Mouse (Mus musculus) cerebellum, adult 18-20 months (tissue): Measurements from ENCODE around the gene Btbd11.
A peak's percentile ranks its signal among the peaks of the same experiment; 100 is the strongest.

Experiments used
- DNase-seq, 2 experiments: peaks; one replicate each; pipeline ENCODE4 v3.0.0; 2021

Btbd11 gene

DNA sequence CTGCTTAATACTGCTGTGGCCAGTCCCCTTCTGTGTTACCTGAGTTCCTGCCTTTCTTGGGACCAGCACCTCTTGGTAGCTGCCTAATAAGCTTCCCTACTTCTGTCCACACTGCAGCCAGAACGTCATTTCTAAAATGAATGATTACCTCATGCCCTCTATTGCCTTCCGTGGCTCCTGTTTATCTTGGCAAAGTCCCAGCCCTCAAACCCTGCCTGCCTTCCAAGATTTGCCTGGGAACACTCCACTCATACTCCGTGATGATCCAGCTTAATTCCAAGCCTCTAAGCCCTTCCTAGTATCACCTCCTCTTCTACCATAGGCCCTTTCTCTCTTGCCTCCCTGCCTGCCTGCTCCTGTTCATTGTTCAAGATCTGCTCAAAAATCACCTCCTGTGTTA lies 94.5 kb downstream of the Btbd11 start:
- peak in 1 of 2 experiments; percentile 18 for DNase-seq

DNA sequence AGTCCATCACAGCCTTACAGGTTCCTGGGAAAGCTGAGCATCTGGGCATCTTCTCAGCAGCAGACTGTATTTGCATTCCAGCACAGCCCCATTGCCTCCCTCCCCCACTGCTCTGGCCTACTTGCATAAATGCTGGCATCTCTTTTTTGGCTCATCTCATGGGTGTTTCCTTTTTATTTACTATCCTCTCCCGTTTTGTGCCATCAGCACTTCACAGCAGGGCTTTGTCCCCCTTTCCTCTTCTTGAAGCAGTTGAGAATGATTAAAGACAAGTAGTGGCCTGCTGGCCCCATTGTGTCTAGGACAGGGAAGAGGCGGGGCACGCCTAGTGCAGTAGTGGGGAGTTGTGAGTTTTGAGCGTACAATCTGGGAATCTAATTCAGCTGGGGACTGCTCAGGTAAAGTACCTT lies 95.5 kb downstream of the Btbd11 start:
- DNase-seq: peak in 1 of 2 experiments; percentile 17

DNA sequence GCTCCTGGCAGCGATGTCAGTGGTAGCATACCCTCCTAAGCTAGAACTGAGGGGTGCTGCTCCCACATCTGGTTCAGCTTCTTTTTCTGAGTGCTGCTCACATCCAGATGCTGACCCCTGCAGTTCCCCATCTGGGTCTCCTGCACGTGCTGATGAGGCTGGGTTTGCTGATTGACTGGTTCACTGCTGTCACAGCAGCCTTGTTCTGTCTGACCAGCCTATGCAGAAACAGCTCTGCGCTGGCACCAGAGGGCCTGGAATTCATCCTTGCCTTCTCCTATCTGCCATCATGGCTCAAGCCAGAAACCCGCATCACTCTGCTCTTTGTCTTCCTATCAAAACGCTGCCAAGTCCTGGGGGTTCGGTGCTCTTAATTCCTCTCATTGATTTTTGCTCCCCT lies 95.9 kb downstream of the Btbd11 start:
- no peak for DNase-seq

DNA sequence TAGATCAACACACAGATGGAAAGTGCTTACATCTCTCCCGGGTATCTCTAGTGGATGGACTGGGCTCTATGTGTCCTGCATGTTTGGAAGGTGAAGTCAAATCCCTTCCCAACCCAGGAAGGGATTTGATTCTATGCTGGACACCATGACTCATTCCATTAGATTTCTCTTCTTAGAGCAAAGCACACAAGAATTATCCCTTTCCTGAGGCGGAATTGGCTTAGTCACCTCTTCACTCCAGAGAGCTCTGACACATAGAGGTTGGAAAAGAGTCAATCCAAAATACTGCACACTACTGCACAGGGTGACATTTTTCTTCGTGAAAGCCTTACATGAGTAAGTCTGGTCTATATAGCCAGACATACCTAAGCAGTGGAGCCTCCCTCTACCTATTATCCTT lies 99.8 kb downstream of the Btbd11 start:
- no peak for DNase-seq

DNA sequence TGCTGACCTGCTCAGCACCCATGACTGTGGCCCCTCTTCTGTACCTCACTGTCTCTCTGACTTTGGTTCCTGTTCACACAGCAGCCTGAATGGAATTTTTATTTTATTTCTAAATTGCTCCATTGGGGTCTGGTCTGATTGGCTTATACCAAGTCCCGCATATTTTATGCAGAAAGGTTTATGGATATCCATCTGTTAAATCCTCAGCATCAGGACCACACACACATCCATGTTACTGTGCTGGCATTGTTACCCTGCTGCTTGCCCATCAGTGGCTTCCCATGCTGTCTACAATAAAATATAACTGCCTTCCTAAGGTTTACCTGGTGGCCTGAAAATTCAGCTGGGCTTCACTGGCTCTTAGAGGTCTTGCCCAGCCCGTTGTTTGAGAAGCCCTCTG lies 106.0 kb downstream of the Btbd11 start:
- DNase-seq: no peak

DNA sequence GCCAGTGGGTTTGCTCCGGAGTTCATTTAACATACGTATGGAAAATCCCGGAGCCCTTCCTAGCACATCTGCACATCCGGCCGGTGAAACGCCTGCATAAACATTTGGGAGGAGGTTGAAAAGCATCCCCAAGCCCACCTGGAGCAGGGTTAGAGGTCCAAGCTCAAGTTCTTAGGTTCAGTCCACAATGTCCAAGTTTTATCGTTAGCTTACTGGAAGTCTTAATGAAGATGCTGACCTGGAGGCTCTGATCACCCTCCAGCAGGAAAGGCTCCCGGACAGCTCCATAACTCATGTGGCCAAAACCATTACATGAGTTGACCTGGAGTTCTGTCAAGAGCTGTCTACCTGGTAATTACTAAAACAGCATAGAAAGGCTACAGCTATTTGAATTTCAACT lies 109.7 kb downstream of the Btbd11 start:
- DNase-seq: no peak

DNA sequence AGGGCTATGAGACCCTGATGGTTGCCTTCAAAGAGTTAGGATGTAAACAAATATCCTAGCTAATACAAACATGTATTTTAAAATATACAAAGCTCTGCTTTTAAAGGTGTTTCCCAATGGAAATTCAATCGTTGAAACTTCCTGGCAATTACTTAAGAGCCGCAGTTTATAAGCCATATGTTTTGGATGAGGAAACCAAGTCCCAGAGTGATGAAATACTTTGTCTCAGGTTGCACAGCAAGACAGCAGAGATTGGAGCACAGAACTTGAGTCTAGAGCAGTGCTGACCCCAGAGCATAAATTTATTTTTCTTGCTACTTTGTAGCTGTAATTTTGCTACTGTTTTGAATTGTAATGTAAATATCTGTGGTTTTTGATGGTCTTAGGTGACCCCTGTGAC lies 110.4 kb downstream of the Btbd11 start:
- no peak for DNase-seq

DNA sequence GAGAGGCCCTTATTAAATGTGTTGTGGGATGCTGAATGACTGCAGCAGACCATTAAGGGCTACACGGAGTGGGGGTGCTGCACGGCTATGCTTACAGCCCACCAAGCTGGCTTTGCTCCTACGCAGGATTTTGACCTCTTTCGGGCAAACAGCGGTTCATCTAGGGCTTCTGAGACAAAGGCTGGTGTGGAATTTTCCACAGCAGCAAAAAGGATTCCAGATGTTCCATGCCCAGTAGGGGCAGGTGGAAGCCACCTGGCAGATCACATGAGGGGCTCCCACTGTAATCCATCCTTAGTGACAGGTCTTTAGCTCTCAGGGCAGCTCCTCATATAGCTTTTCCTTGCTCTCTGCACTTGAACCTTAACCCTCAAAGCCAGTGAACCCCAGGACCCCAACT lies 111.3 kb downstream of the Btbd11 start:
- DNase-seq: no peak

DNA sequence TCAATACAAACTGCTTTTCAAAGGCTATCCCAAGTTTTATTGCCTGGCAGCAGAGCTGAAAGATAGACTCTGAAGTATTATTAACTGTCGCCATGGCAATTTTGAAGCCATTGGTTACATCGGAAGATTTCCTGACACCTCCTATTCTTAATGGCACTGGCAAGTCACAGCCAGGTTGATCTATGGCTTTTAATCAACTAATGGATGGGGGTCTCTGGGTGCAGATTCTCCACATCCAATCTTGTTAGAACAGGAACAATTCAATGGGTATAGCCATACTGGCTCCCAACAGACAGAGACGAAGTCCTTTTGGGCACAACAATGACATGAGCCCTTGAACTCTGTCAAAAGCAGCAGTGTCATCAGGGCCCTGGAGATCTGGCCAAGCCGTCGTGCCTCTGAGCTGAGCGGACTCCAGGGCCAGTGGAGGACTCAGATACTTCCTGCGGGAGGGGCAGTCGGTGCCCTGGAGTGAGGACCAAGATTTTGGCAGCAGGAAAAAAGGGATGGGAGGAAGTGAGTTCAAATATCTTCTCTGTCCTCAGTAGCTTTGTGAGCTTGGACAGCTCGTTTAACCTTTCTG lies 114.0 kb downstream of the Btbd11 start:
- no peak for DNase-seq

DNA sequence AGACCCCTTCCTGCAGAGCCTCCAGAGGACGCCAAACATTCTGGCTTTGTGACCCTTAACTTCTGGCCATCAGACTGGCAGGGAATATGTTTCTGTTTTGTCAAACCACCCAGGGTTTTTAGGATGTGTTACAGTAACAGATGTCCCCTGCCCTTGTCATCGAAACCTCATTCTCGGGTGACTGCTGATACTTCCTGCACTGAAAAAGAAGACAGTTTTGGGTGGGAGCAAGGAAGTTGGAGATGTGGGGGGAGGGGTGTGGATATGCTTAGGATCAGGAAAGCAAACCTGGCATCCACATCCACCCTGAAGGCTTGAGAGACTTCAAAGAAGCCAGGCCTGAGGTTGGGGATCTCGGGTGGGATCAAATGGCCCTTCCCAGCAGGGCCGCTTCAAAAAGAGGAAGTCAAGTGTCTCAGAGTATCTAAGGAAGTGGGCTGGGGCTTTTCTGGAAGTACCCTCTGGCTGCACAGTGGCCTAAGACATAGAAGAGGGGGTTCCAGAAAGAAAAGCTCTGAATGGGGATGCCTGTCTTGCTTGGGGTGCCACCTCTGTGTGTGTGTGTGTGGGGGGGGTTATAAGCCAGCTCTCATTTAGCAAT lies 115.5 kb downstream of the Btbd11 start:
- DNase-seq: no peak

DNA sequence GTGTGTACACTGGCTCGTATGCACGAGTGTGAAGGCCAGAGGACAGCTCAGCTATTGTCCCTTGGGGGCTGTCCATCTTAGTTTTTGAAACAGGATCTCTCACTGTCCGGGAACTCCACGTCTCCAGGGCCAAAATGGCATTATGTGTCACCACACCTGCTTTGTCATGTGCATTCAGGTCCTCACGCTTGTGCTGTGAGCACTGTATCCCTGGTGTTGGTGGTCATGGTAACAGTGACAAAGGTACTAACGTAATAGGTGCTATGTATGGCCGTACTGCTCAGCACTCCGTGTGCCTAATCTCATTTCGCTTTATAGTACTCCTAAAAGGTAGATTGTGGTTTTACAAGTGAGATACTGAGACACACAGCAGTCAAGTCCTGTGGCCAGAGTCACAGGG lies 116.0 kb downstream of the Btbd11 start:
- no peak for DNase-seq

DNA sequence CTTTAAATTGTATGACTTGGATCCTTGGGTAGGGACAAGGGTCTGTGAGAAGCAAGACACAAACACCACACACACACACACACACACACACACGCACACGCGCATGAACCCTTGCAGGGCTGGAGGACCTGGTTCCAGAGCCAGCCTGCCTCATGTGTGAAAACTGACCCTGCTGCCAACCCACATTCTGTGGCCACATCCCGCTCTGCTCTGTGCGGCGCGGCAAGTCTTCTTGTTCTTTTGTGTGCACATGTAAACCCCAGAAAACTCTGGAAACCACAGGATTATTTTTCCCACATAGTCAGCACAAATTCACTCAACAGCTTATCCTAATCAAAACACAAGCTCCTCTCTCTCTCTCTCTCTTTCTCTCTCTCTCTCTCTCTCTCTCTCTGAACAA lies 116.8 kb downstream of the Btbd11 start:
- no peak for DNase-seq

DNA sequence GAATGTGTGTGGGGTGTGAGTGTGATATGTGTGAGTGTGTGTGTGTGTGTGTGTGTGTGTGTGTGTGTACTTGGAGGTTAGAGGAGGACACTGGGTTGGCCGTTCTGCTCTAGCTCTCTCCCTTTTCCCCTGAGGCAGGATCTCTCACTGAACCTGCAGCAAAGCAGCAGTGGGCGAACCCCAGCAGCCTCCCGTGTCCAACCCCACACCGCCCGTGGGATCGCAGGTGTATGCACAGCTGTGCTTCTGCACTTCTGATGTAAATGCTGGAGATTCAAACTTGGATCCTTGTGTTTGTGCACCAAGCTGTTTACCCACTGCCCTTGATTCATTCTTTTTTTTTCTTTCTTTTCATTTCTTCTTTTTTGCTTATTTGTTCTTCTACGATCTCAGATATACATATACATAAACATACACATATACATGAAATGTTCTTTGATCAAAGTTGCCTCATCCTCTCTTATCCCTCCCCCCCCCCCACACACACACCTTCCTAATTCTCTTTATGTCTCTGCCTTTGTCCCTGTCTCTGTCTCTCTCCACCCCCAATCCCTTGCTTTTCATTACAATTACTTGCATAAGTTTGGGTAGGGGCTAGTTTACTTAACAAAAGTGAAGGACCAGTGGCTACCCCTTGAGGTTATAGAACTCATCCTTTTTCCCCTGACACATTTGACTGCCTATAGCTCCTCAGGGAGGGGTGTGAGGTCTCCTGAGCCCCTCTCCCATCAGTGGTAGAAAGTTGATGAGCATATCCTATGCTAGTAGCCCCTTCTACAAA lies 120.8 kb downstream of the Btbd11 start:
- no peak for DNase-seq

DNA sequence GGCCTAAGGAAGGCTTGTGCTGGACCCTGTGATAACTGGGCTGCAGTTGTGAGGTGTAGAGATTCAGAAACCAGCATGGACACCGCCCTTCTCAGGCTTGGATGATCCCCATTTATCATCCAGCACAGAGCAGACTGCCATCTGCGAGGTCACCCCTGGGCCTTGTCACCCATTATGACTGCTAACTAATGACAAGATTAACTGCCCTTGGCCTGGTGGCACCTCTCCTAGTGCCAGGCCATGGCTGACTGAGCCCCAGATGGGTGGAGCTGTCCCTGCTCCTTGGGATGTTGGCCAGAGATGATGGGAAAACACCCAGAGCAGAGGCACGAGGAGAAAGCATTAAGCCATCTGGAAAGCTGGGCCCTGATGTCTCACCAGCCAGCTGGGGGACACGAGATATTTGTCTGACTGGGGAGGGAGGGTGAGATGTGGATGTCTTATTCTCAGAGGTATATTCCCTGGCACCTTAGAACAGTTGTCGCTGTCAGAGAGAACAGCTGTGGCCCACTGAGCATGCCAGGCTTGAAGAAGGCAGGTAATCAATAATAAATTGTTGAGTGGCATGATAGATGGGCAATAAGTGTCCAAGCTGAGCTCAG lies 121.7 kb downstream of the Btbd11 start:
- DNase-seq: no peak

DNA sequence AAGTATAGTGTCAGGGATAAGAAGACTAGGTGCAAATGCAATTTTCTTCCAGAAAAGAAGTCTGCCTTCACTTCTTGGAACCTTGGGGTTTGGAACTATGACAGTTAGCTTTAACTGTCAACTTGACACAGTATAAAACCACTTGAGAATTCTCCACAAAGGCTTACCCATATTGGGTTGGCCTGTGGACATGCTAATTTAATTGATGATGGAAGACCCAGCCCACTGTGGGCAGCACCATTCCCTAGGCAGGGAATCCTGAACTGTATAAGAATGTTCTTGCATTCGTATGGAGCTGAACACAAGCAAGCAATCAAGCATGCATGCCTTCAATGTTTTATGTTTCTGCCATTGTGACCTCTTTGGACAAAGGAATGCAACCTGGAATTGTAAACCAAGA lies 122.4 kb downstream of the Btbd11 start:
- no peak for DNase-seq

DNA sequence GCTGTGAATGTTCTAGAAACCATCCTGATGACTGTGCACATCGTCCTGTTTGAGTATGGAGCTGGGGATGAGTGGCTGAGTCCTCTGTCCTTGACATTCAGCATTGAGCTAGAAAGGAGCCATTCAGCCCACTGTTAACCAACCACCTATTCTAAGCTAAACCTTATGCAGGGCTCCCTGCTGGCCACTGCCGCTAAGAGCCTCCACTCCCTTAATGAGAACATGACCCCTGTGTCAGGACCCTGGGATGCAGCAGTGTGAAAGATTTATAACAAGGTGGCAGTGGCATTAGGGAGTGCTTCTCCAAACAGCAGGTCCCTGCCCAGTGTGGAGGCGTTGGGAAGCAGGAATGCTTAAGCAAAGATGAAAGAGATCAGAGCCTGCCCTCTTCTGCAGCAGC lies 123.7 kb downstream of the Btbd11 start:
- no peak for DNase-seq

DNA sequence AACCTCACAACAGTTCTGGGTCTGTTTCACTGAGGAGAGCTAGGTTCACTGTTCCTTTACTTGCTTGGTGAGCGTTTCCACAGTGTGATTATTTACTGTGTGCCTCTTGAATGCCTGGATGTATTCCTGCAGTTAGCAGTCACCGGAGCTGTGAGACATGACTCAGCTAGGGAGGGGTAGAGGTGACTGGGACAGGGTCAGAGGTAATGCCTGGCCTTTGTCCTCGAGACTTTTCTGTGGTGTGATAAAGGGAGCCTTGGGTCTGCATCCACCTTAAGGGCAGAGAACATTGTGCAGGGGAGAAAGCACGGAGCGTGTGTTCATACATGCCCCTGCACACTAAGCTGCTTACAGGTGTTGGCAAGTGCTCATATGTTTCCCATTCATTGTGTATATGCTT lies 126.2 kb downstream of the Btbd11 start:
- no peak for DNase-seq

DNA sequence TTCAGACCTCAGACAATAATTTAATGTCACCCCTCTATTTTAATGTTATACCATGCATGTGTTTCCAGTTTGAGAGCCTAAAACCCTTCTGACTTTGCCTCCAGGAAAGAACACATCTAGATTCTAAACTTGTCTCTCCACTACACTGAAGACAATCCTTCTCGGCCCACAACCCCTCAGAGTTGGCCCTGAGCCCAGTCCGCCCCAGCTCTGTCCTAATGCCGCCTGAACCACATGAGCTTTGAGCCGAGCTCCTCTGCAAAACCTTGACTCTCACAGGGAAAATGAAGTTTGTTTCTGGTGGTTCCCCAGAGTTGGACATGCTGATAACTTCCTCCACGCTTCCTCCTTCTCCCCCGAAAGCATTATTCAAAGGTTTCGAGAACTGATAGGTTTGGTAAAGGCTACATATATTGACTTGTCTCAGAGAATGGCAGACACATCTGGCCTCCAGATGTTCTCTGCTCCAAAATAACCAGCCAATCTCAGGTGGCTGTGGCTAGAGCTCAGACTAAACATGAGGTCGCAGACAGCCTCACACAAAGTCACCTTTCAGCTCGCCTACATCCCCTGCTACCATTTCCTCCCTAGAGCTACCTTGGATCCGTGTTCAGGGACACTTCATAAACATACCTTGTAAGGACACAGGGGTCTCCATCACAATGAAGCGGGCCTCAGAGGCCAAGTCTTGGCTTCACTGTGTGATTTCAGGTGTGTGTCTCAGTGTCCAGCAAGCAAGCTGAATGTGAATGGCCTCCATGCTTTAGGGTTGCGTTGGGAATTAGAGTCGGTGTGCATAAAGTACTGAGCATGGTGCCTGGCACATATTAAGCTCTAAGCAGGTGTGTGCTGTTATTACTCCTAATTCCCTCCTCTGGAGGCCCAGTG lies 130.9 kb downstream of the Btbd11 start:
- no peak for DNase-seq

DNA sequence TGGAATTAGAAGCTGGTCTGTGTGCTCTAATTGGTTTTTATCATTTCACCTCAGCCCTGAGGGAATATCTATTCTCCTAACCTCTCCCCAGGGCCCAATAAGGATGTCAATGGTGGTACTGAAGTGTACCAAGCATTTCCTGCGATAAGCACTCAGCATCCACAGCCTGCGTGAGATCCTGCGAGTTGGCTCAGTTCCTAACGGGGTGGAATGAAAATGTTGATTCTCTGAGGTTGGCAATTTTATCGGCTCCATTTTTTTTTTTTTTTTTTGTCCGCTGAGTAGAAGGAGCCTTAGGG lies 131.4 kb downstream of the Btbd11 start:
- DNase-seq: no peak

DNA sequence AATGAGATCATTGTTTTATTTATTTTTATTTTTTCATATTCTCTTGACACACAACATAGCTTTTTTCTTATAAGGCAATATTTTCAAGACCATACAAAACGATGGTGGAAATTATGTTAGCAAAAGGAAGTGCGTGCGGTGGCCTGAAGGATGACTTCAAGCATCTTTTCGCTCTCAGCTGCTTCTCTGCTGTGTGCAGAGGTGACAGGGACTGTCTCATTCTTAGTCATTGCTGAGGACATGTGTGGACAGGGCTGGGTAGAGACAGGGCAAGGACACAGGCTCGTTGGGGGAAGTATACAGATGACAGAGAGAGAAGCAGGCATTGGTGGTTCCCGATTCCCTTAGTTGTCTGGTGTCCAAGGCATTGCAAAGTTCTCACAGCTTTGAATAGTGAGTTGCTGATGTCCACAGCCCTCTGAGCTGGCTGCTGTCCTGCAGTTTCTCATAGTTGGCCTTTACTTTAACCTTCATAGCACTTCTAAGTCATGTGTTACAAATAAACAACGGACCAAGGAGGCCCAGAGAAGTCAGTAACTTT lies 135.7 kb downstream of the Btbd11 start:
- DNase-seq: no peak

DNA sequence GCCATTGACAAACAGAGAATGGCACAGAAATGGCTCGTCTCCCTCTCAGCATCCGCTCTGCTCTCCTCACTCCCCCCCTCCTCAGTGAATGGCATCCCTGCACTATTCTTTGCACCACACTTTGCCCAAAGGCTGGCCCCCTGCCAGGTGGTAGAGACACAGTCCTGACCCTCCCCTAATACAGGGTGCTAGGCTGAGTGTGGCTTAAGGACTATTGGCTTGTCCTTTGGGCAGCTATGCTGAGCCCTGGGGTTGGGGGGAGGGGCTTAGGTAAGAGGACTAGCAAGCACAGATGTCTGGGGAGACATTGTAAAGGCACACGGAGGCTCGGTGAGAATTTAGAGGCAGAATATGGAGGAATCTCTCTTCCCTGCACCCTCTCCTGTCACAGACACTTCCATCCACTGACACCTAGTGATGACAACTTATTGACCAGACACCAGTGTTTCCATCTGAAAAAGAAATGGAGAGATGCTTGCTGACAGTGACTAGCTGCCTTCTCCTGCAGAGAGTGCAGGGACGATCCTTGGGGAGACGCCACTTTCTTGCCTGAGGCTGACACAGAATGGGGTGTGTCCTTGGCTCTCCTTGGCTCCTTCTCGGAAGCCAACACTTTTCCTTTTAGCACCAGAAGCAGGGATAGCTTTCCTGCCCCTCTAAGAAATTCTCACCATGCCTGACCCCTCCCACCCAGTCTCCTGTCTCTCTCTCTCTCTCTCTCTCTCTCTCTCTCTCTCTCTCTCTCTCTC lies 138.8 kb downstream of the Btbd11 start:
- no peak for DNase-seq

DNA sequence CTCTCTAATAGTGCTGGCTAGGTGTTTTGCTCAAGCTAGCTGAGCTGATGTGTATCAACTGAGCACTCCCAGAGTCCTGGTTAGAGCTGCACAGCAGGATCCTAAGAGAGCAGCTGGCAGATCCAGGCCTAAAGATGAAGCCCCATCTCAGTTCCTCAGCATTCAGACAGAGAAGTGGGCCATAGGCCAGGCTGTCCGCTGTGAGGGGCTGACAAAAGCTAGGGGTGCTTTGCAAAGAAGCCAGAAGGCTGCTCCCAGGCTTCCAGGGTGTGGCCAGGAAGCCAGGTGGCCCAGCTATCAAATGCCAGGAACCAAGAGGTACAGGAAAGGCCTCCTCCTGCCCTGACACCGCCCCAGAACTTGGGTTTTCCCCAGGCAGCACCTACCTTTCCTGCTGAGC lies 140.0 kb downstream of the Btbd11 start:
- DNase-seq: no peak
